Mouse (Mus musculus): ENCODE data around the gene Fgd4.
A peak's percentile ranks its signal among the peaks of the same experiment; 100 is the strongest.

The Fgd4 gene

GRCm38 (mm10) chr16:16600461-16600860 is at the start of gene Fgd4:
Gene Fgd4, minus strand, starts transcription at chr16:16600549.
- no peak for DNase-seq (ENCODE audit: low spot score)

- DNase-seq (ENCODE audit: low spot score) = no peak
Observed at GRCm38 (mm10) chr16:16645148-16645547, 44.8 kb upstream of the Fgd4 start.

- no peak for DNase-seq (ENCODE audit: low spot score)
Observed at GRCm38 (mm10) chr16:16633730-16634129, 33.4 kb upstream of the Fgd4 start.

- no peak for DNase-seq (ENCODE audit: low spot score)
Observed at GRCm38 (mm10) chr16:16599586-16600401, 555 bp downstream of the Fgd4 start.

GRCm38 (mm10) chr16:16596582-16596981 is 3.8 kb downstream of the Fgd4 start:
- no peak for DNase-seq (ENCODE audit: low spot score)

- no peak for DNase-seq (ENCODE audit: low spot score)
Observed at GRCm38 (mm10) chr16:16592622-16593021, 7.7 kb downstream of the Fgd4 start.

- DNase-seq (ENCODE audit: low spot score) = peak; percentile 30
Observed at GRCm38 (mm10) chr16:16584409-16585032, 15.8 kb downstream of the Fgd4 start.

- DNase-seq (ENCODE audit: low spot score) = no peak
Observed at GRCm38 (mm10) chr16:16576556-16576955, 23.8 kb downstream of the Fgd4 start.

GRCm38 (mm10) chr16:16574508-16574907 is 25.8 kb downstream of the Fgd4 start:
- no peak for DNase-seq (ENCODE audit: low spot score)

GRCm38 (mm10) chr16:16573167-16573566 is 27.2 kb downstream of the Fgd4 start:
- DNase-seq (ENCODE audit: low spot score) = no peak

GRCm38 (mm10) chr16:16571356-16571755 is 29.0 kb downstream of the Fgd4 start:
- no peak for DNase-seq (ENCODE audit: low spot score)

GRCm38 (mm10) chr16:16566786-16567185 is 33.6 kb downstream of the Fgd4 start:
- no peak for DNase-seq (ENCODE audit: low spot score)

- no peak for DNase-seq (ENCODE audit: low spot score)
Observed at GRCm38 (mm10) chr16:16566215-16566614, 34.1 kb downstream of the Fgd4 start.

GRCm38 (mm10) chr16:16565786-16566185 is 34.6 kb downstream of the Fgd4 start:
- no peak for DNase-seq (ENCODE audit: low spot score)

- no peak for DNase-seq (ENCODE audit: low spot score)
Observed at GRCm38 (mm10) chr16:16560718-16561117, 39.6 kb downstream of the Fgd4 start.

- peak; percentile 80 for DNase-seq (ENCODE audit: low spot score)
Observed at GRCm38 (mm10) chr16:16559878-16560531, 40.3 kb downstream of the Fgd4 start.

GRCm38 (mm10) chr16:16559016-16559877 is 41.1 kb downstream of the Fgd4 start:
- peak; percentile 33 for DNase-seq (ENCODE audit: low spot score)

GRCm38 (mm10) chr16:16557738-16558137 is 42.6 kb downstream of the Fgd4 start:
- DNase-seq (ENCODE audit: low spot score) = no peak

GRCm38 (mm10) chr16:16554098-16554497 is 46.3 kb downstream of the Fgd4 start:
- no peak for DNase-seq (ENCODE audit: low spot score)

- DNase-seq (ENCODE audit: low spot score) = no peak
Observed at GRCm38 (mm10) chr16:16552197-16552596, 48.2 kb downstream of the Fgd4 start.

- no peak for DNase-seq (ENCODE audit: low spot score)
Observed at GRCm38 (mm10) chr16:16549105-16549504, 51.2 kb downstream of the Fgd4 start.

GRCm38 (mm10) chr16:16546657-16547056 is 53.7 kb downstream of the Fgd4 start:
- DNase-seq (ENCODE audit: low spot score) = no peak

All from layer of hippocampus, adult 9-10 months (tissue).